Mouse (Mus musculus): ENCODE measurements around the gene Prmt1.

- TF ChIP-seq CTCF (conservative IDR thresholded peaks at IDR 0.05; ENCODE audit: low read length) (no peak), POU5F1 (IDR thresholded peaks at IDR 0.05; ENCODE audit: borderline replicate concordance, low read length) (no peak)
Measured at GRCm38 (mm10) chr7:44960512-44960910, 25.9 kb downstream of the Prmt1 start.

All from E14TG2a.4 (cell line).